Mouse (Mus musculus) lung, embryonic 16.5 days (tissue): ENCODE measurements around the gene Aldh5a1. TPM values are rescaled to one million over a fixed set of nuclear protein-coding genes. Genes with fewer than 3 reads are reported as not detected.

Source experiments
- ATAC-seq: fragments of 200-750 bp; cut with Nextera tagmentation; 2 replicates; pipeline ENCODE4 v1.8.0; 2017; ENCODE audit warnings: low read depth, mild to moderate bottlenecking, moderate library complexity
- H3K27ac ChIP-seq: fragments of 300-500 bp; sonication (generic); 2 replicates; pipeline ENCODE4 v1.5.1; 2014; ENCODE audit warnings: mild to moderate bottlenecking, control low read depth, low read length
- H3K27me3 ChIP-seq: fragments of 300-500 bp; sonication (generic); 2 replicates; pipeline ENCODE4 v1.6.1; 2014; ENCODE audit warnings: low read depth, low read length, mixed read lengths; ENCODE audit not compliant: control insufficient read depth, insufficient read depth
- H3K36me3 ChIP-seq: fragments of 300-500 bp; sonication (generic); 2 replicates; pipeline ENCODE4 v1.6.1; 2014; ENCODE audit warnings: low read length; ENCODE audit not compliant: control insufficient read depth, insufficient read depth
- H3K4me1 ChIP-seq: fragments of 300-500 bp; sonication (generic); replicated peaks from 2 replicates; pipeline ENCODE4 v1.6.1; 2014; ENCODE audit warnings: low read length, mixed read lengths; ENCODE audit not compliant: control insufficient read depth, insufficient read depth
- H3K4me2 ChIP-seq: fragments of 300-500 bp; sonication (generic); 2 replicates; pipeline ENCODE4 v1.6.1; 2014; ENCODE audit warnings: low read depth, low read length, control low read depth
- H3K4me3 ChIP-seq: fragments of 300-500 bp; sonication (generic); 2 replicates; pipeline ENCODE4 v1.5.1; 2014; ENCODE audit warnings: mild to moderate bottlenecking, low read length, control low read depth
- H3K9ac ChIP-seq: fragments of 300-500 bp; sonication (generic); 2 replicates; pipeline ENCODE4 v1.6.1; 2014; ENCODE audit warnings: low read length, control low read depth
- H3K9me3 ChIP-seq: fragments of 300-500 bp; sonication (generic); 2 replicates; pipeline ENCODE4 v1.6.1; 2016; ENCODE audit warnings: low read length; ENCODE audit not compliant: control insufficient read depth
- whole genome bisulfite sequencing: fragments of 180-500 bp; shearing (Covaris S2); extraction: QIAGEN DNeasy Blood & Tissue Kit; methylation state at CpG from one replicate; pipeline ENCODE4 v1.1.7; 2014; 5-methylcytosine and 5-hydroxymethylcytosine counted together
- polyA plus RNA-seq: library from polyadenylated mRNA; unstranded; fragments of >200 nt; fragmentation: Nextera tagmentation; extraction: Ambion mirVana; gene quantifications from 2 replicates; pipeline ENCODE4 v1.2.1, GENCODE M21; 2015

The Aldh5a1 gene
- polyA plus RNA-seq, 1 experiment from 2014 or later = 7.6 TPM

- H3K4me2 ChIP-seq = no peak overlapping the region
- peaks cover 2% of the 10 kb centered on the region for H3K4me1 ChIP-seq
- H3K9me3 ChIP-seq = no peaks in the 10 kb centered on the region
- 45% methylated on average over 9 of the region's 9 CpGs for WGBS
- no peak overlapping the region for H3K9ac ChIP-seq
- H3K27me3 ChIP-seq = no peaks in the 10 kb centered on the region
- H3K36me3 ChIP-seq = no peaks in the 10 kb centered on the region
- no peak overlapping the region for H3K4me3 ChIP-seq
- no peak overlapping the region for H3K27ac ChIP-seq
- ATAC-seq = no peak
These were observed 70.7 kb downstream of the Aldh5a1 start for GRCm38 (mm10) chr13:24866430-24867402.

- Histone ChIP-seq H3K4me2 (no peak overlapping the region), H3K4me3 (no peak overlapping the region), H3K27me3 (no peaks in the 10 kb centered on the region), H3K9me3 (no peaks in the 10 kb centered on the region), H3K36me3 (no peaks in the 10 kb centered on the region), H3K27ac (no peak overlapping the region), H3K9ac (no peak overlapping the region), H3K4me1 (peaks cover 2% of the 10 kb centered on the region)
- 59% methylated on average over 7 of the region's 7 CpGs for WGBS
- no peak for ATAC-seq
These were observed 74.9 kb downstream of the Aldh5a1 start for GRCm38 (mm10) chr13:24862520-24862919.

- Histone ChIP-seq H3K27ac (no peak overlapping the region), H3K4me2 (no peak overlapping the region), H3K9ac (no peak overlapping the region), H3K27me3 (no peaks in the 10 kb centered on the region), H3K9me3 (no peaks in the 10 kb centered on the region), H3K4me1 (peaks cover 2% of the 10 kb centered on the region), H3K36me3 (no peaks in the 10 kb centered on the region), H3K4me3 (no peak overlapping the region)
- WGBS = 34% methylated on average over 7 of the region's 7 CpGs
- peak; percentile 43; the same call in 1 of the 2 replicates for ATAC-seq
These were observed 75.4 kb downstream of the Aldh5a1 start for GRCm38 (mm10) chr13:24862021-24862420.

GRCm38 (mm10) chr13:24861084-24861483, 76.4 kb downstream of the Aldh5a1 start:
- H3K4me1 ChIP-seq = peaks cover 2% of the 10 kb centered on the region
- no peaks in the 10 kb centered on the region for H3K9me3 ChIP-seq
- no peak overlapping the region for H3K4me2 ChIP-seq
- ATAC-seq = no peak
- no peaks in the 10 kb centered on the region for H3K36me3 ChIP-seq
- no peak overlapping the region for H3K27ac ChIP-seq
- H3K27me3 ChIP-seq = no peaks in the 10 kb centered on the region
- 76% methylated on average over 12 of the region's 12 CpGs for WGBS
- H3K4me3 ChIP-seq = no peak overlapping the region
- H3K9ac ChIP-seq = no peak overlapping the region

- H3K9me3 ChIP-seq = no peaks in the 10 kb centered on the region
- no peaks in the 10 kb centered on the region for H3K27me3 ChIP-seq
- no peak for ATAC-seq
- H3K9ac ChIP-seq = no peak overlapping the region
- no peaks in the 10 kb centered on the region for H3K36me3 ChIP-seq
- H3K27ac ChIP-seq = no peak overlapping the region
- H3K4me1 ChIP-seq = peaks cover 2% of the 10 kb centered on the region
- H3K4me2 ChIP-seq = no peak overlapping the region
- H3K4me3 ChIP-seq = no peak overlapping the region
These were observed 78.3 kb downstream of the Aldh5a1 start for GRCm38 (mm10) chr13:24859115-24859514.

Other genes starting within 250 kb of the Aldh5a1 start
- gene Armh2, start 196.4 kb downstream of the Aldh5a1 start, polyA plus RNA-seq = not detected in 2 replicates
- gene Gmnn, start 175.7 kb downstream of the Aldh5a1 start, polyA plus RNA-seq = 103 and 110 TPM in 2 replicates
- 12.7 and 16.1 TPM in 2 replicates for gene BC005537, start 136.0 kb downstream of the Aldh5a1 start, polyA plus RNA-seq
- 68.7 and 74.2 TPM in 2 replicates for gene Acot13, start 106.1 kb downstream of the Aldh5a1 start, polyA plus RNA-seq
- gene Tdp2, start 106.0 kb downstream of the Aldh5a1 start, polyA plus RNA-seq = 45.8 and 52.7 TPM in 2 replicates
- 0.20 and 0.21 TPM in 2 replicates for gene D130043K22Rik, start 92.5 kb downstream of the Aldh5a1 start, polyA plus RNA-seq
- gene Gpld1, start 5.5 kb upstream of the Aldh5a1 start, polyA plus RNA-seq = 1.7 and 1.9 TPM in 2 replicates
- gene Mrs2, start 82.7 kb upstream of the Aldh5a1 start, polyA plus RNA-seq = 14.3 and 17.9 TPM in 2 replicates
- 3.6 and 3.7 TPM in 2 replicates for gene Dcdc2a, start 118.3 kb upstream of the Aldh5a1 start, polyA plus RNA-seq